Mouse (Mus musculus) intestine, postnatal 0 days (tissue): ENCODE data around the gene Wdr47. TPM values are rescaled to one million over a fixed set of nuclear protein-coding genes. Genes with fewer than 3 reads are reported as not detected.
A peak's percentile ranks its signal among the peaks of the same experiment; 100 is the strongest.

ENCODE experiments used
- ATAC-seq: fragments of 200-750 bp; cut with Nextera tagmentation; 2 replicates; pipeline ENCODE4 v1.8.0; 2017; ENCODE audit warnings: mild to moderate bottlenecking, moderate TSS enrichment, moderate library complexity
- H3K27ac ChIP-seq: fragments of 300-500 bp; sonication (generic); 2 replicates; pipeline ENCODE4 v1.5.1; 2014; ENCODE audit warnings: mild to moderate bottlenecking, low read depth, low read length, moderate library complexity
- H3K27me3 ChIP-seq: fragments of 300-500 bp; sonication (generic); replicated peaks from 2 replicates; pipeline ENCODE4 v1.6.1; 2014; ENCODE audit warnings: low read length, mixed read lengths; ENCODE audit not compliant: control insufficient read depth, insufficient read depth
- H3K36me3 ChIP-seq: fragments of 300-500 bp; sonication (generic); 2 replicates; pipeline ENCODE4 v1.6.1; 2014; ENCODE audit warnings: mild to moderate bottlenecking, moderate library complexity; ENCODE audit not compliant: control insufficient read depth, insufficient read depth
- H3K4me1 ChIP-seq: fragments of 300-500 bp; sonication (generic); replicated peaks from 2 replicates; pipeline ENCODE4 v1.6.1; 2014; ENCODE audit warnings: antibody characterized with exemption, low read length, mixed read lengths; ENCODE audit not compliant: control insufficient read depth, insufficient read depth
- H3K4me2 ChIP-seq: fragments of 300-500 bp; sonication (generic); replicated peaks from 2 replicates; pipeline ENCODE4 v1.6.1; 2014; ENCODE audit warnings: low read depth, mild to moderate bottlenecking, moderate library complexity
- H3K4me3 ChIP-seq: fragments of 300-500 bp; sonication (generic); 2 replicates; pipeline ENCODE4 v1.5.1; 2014; ENCODE audit warnings: low read depth, low read length
- H3K9ac ChIP-seq: fragments of 300-500 bp; sonication (generic); 2 replicates; pipeline ENCODE4 v1.6.1; 2014; ENCODE audit warnings: mild to moderate bottlenecking, low read depth, low read length
- H3K9me3 ChIP-seq: fragments of 300-500 bp; sonication (generic); 2 replicates; pipeline ENCODE4 v1.6.1; 2016; ENCODE audit warnings: mixed run types; ENCODE audit not compliant: control insufficient read depth
- CTCF ChIP-seq: sonication (generic); IDR thresholded peaks from 2 replicates; pipeline ENCODE4 v1.5.1; 2016; ENCODE audit warnings: low read depth, mild to moderate bottlenecking, control low read depth, antibody characterized with exemption, moderate library complexity
- WGBS: fragments of 180-500 bp; shearing (Covaris S2); extraction: QIAGEN DNeasy Blood & Tissue Kit; methylation state at CpG from one replicate; pipeline ENCODE4 v1.1.7; 2014; 5-methylcytosine and 5-hydroxymethylcytosine counted together
- polyA plus RNA-seq: library from polyadenylated mRNA; unstranded; fragments of >200 nt; fragmentation: Nextera tagmentation; extraction: Ambion mirVana; gene quantifications from 2 replicates; pipeline ENCODE4 v1.2.1, GENCODE M21; 2015

The Wdr47 gene
- polyA plus RNA-seq, 1 experiment from 2014 or later = 2.9 TPM

DNA sequence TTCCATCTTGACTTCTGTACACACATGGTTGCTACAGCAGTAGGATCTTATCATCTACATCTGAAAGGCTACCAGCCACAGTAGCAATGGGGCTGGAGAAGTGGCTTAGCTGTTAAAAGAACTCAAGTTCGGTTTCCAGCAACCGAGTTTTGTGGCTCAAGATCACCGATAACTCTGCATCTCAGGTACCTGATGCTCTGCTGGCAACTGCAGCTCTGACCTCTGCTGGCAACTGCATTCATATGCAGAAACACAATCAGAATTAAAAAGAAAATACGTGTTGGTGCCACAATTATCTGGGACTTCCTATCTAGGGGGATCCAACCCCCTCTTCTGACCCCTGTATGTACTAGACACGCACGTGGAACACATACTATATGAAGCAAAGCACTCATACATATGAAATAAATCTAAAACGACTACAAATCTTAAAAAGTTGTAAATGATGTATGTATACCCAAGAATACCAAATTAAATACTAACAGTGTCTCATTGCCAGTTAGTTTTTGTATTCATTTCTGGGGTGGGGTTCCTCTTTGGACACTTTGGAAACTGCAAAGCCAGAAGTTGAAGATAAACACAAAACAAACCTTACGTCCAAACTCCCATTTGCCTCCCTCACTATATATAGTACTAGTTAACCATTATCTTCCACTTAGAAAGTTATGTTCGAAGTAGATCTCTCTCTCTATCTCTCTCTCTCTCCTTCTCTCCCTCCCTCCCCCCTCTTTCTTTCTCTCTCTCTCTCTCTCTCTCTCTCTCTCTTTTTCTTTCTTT is 62.0 kb downstream of the Wdr47 start:
- no peak overlapping the region for H3K9ac ChIP-seq
- peak overlapping the region; percentile 74 for H3K4me2 ChIP-seq
- 0 out of 2 replicates have a peak, but pooled peaks cover 3% of the 10 kb centered on the region for H3K36me3 ChIP-seq
- no peak for ATAC-seq
- H3K4me1 ChIP-seq = no peaks in the 10 kb centered on the region; the same call in 1 of the 2 replicates
- 15% methylated on average over 9 of the region's 9 CpGs for WGBS
- H3K9me3 ChIP-seq = no peaks in the 10 kb centered on the region
- peak overlapping the region; percentile 79 for H3K4me3 ChIP-seq
- H3K27me3 ChIP-seq = no peaks in the 10 kb centered on the region
- no peak overlapping the region for H3K27ac ChIP-seq
- TF ChIP-seq CTCF = peak; percentile 69

GRCm38 (mm10) chr3:108653710-108654379 is 62.8 kb downstream of the Wdr47 start, which contains the start of gene Clcc1:
Clcc1 (plus strand) TSS chr3:108653913.
- peak within 1 kb of the TSS; percentile 79 for H3K4me3 ChIP-seq
- H3K4me1 ChIP-seq = no peaks in the 10 kb centered on the region; the same call in 1 of the 2 replicates
- peak within 1 kb of the TSS; percentile 74 for H3K4me2 ChIP-seq
- H3K27ac ChIP-seq = peak within 1 kb of the TSS; percentile 66
- 0 out of 2 replicates have a peak, but pooled peaks cover 3% of the 10 kb centered on the region for H3K36me3 ChIP-seq
- peak; percentile 97 for ATAC-seq
- under 1% methylated on average over 57 of the region's 57 CpGs for WGBS
- H3K9ac ChIP-seq = peak within 1 kb of the TSS; percentile 77
- no peaks in the 10 kb centered on the region for H3K27me3 ChIP-seq
- peak; percentile 20; the same call in 1 of the 2 replicates for TF ChIP-seq CTCF
- H3K9me3 ChIP-seq = no peaks in the 10 kb centered on the region

DNA sequence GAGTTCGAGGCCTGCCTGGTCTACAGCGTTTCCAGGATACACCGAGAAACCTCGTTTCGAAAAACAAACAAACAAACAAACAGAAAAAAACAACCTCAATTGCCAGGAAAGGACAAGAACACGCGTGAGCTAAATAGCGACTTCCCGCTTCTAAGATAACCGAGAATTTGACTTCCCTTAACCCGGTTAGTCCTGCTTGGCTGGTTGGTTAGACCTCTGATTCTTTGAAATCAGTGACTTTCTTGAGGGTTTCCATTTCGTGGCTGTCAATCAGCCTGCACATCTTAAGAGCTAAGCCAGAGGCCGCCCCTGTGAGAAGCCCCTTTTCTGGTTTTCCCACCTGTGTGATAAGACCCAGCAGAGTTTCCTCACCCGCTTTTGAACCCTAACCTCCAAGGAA is 63.5 kb downstream of the Wdr47 start:
- no peak overlapping the region for H3K27ac ChIP-seq
- peak overlapping the region; percentile 77; the same call in 1 of the 2 replicates for H3K9ac ChIP-seq

GRCm38 (mm10) chr3:108655486-108655885 is 64.4 kb downstream of the Wdr47 start:
- no peak for TF ChIP-seq CTCF
- Histone ChIP-seq H3K4me3 (no peak overlapping the region), H3K27me3 (no peaks in the 10 kb centered on the region), H3K36me3 (0 out of 2 replicates have a peak, but pooled peaks cover 3% of the 10 kb centered on the region), H3K27ac (no peak overlapping the region), H3K9me3 (no peaks in the 10 kb centered on the region), H3K4me2 (no peak overlapping the region), H3K4me1 (no peaks in the 10 kb centered on the region; the same call in 1 of the 2 replicates), H3K9ac (no peak overlapping the region)
- WGBS = 93% methylated on average over 7 of the region's 7 CpGs
- no peak for ATAC-seq

More for the DNA sequence above, 63.5 kb downstream of the Wdr47 start:
- no peak for TF ChIP-seq CTCF
- Histone ChIP-seq H3K27me3 (no peaks in the 10 kb centered on the region), H3K4me3 (peak overlapping the region; percentile 79), H3K4me1 (no peaks in the 10 kb centered on the region; the same call in 1 of the 2 replicates), H3K4me2 (peak overlapping the region; percentile 74), H3K9me3 (no peaks in the 10 kb centered on the region), H3K36me3 (0 out of 2 replicates have a peak, but pooled peaks cover 3% of the 10 kb centered on the region)
- no peak for ATAC-seq
- WGBS = 17% methylated on average over 14 of the region's 14 CpGs

GRCm38 (mm10) chr3:108658612-108659011 is 67.5 kb downstream of the Wdr47 start:
- Histone ChIP-seq H3K27ac (no peak overlapping the region), H3K4me3 (no peak overlapping the region), H3K27me3 (no peaks in the 10 kb centered on the region), H3K9ac (no peak overlapping the region), H3K4me1 (no peaks in the 10 kb centered on the region; the same call in 1 of the 2 replicates), H3K4me2 (no peak overlapping the region), H3K36me3 (peaks cover 16% of the 10 kb centered on the region), H3K9me3 (no peaks in the 10 kb centered on the region)
- ATAC-seq = no peak
- 95% methylated on average over 9 of the region's 9 CpGs for WGBS
- no peak for TF ChIP-seq CTCF

DNA sequence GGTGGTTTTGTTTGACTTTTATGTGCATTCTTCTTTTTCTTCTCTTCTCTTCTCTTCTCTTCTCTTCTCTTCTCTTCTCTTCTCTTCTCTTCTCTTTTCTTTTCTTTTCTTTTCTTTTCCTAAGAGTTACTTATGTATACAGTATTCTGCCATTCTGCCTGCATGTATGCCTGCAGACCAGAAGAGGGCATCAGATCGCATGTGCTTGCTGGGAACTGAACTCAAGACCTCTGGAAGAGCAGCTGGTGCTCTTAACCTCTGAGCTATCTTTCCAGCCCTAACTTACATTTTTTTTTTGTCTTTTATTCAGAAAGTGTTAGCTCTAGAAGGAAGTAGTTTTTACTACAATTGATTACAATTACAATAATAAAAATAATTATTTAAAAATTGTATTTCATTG is 69.9 kb downstream of the Wdr47 start:
- no peak overlapping the region for H3K4me3 ChIP-seq
- TF ChIP-seq CTCF = peak; percentile 45; the same call in 1 of the 2 replicates
- H3K36me3 ChIP-seq = peaks cover 29% of the 10 kb centered on the region
- no peak overlapping the region for H3K9ac ChIP-seq
- no peaks in the 10 kb centered on the region for H3K27me3 ChIP-seq
- H3K27ac ChIP-seq = no peak overlapping the region
- no peaks in the 10 kb centered on the region for H3K4me1 ChIP-seq
- WGBS = 88% methylated on average over 1 of the region's 1 CpGs
- no peaks in the 10 kb centered on the region for H3K9me3 ChIP-seq
- H3K4me2 ChIP-seq = no peak overlapping the region
- no peak for ATAC-seq
